Mouse (Mus musculus): ENCODE results near the gene Morn3.

The Morn3 gene

GRCm38 (mm10) chr5:123021438-123021837, 25.4 kb downstream of the Morn3 start:
- DNase-seq = no peak

DNA sequence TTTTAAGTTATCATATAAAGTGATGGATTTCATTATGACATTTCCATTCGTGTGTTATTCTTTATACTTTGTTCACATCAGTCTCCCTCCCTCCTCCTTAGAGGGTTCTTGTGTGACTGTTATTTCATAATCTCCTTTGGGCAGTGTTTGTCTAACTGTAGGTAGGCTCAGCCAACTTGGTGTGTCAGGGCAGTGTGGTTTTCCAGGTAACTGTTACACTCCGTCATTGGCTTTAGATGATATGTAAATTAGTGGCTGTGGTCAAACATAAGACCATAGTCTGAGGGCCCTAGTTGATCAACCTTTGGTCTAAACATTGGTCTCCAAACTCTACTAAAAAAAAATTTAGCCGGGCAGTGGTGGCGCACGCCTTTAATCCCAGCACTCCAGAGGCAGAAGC, 26.4 kb downstream of the Morn3 start:
- no peak for DNase-seq

GRCm38 (mm10) chr5:123019336-123020016, 27.3 kb downstream of the Morn3 start:
- DNase-seq = no peak

DNA sequence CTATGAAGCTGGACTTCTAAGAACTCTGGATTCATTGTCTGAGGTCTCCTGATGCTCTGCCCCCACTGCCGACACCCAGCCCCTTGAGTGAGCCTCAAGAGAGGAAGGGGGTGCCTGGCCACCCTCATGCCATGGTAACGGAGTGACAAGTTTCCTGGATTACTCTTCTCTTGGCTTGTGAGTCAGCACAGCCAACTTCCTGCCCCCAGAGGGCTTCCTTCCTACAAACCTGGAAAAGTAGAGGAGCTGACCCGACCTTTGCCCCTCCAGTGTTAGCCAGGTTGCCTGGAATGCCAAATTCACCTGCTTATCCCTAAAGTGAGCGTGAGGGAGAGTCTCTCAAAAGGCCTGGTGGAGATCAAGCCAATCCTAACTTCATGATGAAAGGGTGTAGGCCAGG, 29.3 kb downstream of the Morn3 start:
- peak; percentile 53 for DNase-seq

DNA sequence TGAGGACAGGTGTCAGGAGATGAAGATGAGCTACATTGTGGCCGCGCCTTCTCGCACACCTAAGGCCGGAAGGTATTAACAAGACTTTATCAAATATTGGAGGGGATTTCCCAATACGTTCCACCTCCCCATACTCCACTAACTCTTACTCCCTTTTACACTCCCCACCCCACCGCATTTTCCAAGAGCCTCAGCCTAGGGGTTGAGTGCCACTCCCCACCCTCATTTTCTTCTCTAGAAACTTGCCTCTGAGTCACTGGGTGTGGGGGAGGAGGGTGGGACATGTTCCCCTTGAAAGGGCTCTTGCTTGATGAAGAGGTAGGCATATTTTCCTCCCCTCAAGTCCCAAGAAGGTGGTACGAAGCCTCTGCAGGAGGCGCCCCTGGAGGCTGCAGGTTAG, 30.9 kb downstream of the Morn3 start:
- no peak for DNase-seq

DNA sequence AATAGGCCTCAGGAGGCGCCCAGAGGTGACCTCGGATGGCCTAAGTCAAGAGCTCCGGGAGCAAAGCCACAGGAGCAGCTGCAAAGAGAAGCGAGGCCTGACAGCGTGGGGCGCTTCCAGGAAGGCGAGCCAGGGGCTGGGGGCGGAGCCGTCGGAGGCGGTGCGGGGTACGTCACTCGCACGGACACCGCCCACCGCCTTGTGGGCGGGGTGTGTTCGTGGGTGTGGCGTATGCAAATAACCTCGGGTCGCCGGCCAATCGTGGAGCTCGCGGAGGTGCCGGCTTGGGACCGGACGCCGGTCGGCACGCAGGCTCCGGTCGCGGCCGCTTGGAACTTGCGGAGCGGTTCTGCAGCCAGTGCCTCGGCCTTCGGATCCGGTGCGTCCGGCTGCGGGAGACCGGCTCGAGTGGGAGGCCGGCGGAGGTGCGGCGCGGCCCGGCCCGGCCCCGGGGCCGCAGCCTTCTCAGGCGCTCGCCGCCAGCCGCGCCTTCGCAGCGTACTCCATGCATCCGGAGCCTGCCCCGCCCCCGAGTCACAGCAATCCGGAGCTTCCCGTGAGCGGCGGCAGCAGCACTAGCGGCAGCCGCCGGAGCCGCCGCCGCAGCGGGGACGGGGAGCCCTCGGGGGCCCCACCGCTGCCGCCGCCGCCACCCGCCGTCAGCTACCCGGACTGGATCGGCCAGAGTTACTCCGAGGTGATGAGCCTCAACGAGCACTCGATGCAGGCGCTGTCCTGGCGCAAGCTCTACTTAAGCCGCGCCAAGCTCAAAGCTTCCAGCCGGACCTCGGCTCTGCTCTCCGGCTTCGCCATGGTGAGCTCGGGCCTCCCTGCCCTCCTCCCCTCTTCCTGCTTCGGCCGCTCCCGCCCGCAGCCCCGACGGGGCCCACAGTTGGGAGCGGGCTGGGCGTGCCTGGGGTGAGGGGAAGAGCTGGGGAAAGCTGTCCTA, 31.8 kb downstream of the Morn3 start, which contains the start of gene Orai1:
Gene Orai1, plus strand, starts transcription at position 322 of the 949 bp plus-strand sequence.
- peak; percentile 98 for DNase-seq

- peak; percentile 62 for DNase-seq
Observed at GRCm38 (mm10) chr5:123013599-123014315, 33.1 kb downstream of the Morn3 start.

DNA sequence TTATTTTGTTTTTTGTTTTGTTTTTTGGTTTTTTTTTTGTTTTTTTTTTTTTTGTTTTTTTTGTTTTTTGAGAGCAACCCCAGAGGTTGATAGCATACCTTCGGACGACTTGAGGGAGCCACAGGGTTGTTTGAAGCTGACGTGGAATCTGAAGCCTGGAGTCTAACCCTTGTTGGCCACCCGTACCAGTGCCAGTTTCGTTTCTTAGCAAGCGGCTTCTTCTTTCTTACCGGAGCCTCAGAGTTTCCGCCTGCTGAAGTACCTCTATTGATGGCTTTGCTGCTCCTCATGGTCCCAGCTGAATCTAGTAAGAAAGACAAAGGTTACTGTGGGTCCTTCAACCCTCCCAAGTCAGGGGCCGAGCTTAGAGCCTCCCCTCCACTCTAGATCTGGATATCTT, 35.1 kb downstream of the Morn3 start:
- DNase-seq = no peak

- no peak for DNase-seq
Observed at GRCm38 (mm10) chr5:123010806-123011205, 36.0 kb downstream of the Morn3 start.

DNA sequence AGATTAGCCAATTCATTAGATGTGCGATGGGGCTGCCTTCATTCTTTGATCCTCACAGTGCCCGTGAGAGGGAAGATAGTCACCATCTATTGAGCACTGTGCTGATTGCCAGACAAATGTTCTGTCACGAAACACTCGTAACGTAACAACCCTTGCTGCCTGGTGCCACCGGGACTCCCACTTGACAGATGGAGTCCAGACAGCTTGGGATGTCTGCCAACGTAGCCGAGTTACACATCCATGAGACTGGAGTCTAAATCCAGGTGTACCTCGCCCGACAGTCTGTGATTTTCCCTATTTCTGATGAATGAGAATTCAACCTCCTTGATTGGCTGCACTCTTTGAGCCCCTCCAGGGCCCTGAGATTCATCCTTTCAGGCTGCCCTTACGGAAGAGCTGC, 36.9 kb downstream of the Morn3 start:
- no peak for DNase-seq

DNA sequence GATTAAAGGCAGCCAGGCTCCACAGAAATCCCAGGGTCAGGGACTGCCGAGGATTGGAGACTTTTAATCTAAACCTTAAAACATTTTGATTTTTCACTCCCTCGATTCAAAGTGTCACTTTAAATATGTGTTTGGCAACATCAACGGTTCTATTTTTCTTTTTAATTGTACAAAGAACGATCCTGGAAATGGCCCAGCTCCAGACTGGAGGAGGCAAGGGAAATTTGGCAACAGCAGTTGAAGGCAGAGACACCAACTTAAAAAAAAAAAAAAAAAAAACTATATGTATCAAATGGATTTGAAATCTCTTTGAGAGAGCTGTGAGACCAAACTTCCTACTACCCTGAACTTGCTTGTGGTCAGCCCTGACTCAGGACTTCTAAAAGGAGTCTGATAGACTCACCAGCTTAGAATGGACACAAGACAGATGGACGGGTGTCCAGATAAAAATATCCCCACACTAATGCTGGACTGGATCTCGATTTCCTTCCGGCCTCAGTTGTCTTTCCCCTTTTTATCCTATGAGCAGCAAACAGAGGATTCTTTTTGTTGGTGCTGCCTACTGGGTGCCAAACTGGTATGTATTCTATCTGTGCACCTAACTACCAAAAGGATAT, 37.8 kb downstream of the Morn3 start:
- DNase-seq = no peak

GRCm38 (mm10) chr5:123005716-123006592, 40.9 kb downstream of the Morn3 start:
- no peak for DNase-seq

GRCm38 (mm10) chr5:123000901-123001300, 45.9 kb downstream of the Morn3 start:
- DNase-seq = no peak

GRCm38 (mm10) chr5:122997205-122998204, 49.3 kb downstream of the Morn3 start:
- DNase-seq = no peak

GRCm38 (mm10) chr5:122994910-122995309, 51.9 kb downstream of the Morn3 start:
- no peak for DNase-seq

- DNase-seq = peak; percentile 93
Observed at GRCm38 (mm10) chr5:122994303-122994846, 52.4 kb downstream of the Morn3 start.

- no peak for DNase-seq
Observed at GRCm38 (mm10) chr5:122993811-122994210, 53.0 kb downstream of the Morn3 start.

DNA sequence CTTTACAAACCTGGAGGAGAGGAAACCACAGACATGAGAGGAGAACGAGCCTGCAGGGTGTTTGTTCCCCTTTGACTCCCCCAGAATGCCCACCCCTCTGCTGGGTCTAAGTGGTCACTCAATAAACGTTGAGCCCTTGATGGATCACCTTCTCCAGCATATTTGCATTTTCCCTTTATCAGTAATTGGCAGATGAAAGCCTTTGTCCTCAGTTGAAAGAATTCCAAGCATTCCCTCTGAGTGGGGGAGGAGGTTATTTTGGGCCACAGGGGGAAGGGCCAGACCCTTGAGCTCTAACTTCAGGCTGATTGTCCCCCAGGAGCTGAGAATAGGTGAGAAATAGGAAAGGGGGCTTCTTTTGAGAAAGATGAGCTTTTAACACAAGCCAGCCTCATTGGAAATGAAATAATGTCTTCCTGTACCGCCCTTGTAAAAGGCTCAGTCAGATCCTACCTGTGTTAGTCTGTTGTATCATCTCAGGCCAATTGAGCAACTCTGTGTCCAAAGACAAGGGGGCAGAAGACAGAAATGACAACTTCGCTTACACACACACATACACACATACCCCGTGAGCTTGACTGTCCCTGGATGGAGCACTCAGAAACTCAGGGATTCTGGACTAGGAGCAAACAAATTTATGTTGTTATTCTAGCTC, 55.3 kb downstream of the Morn3 start:
- DNase-seq = no peak

- no peak for DNase-seq
Observed at GRCm38 (mm10) chr5:122990411-122991160, 56.2 kb downstream of the Morn3 start.
